Mouse (Mus musculus) heart, postnatal 0 days (tissue): ENCODE data around the gene Cdkn2aipnl. TPM values are rescaled to one million over a fixed set of nuclear protein-coding genes. Genes with fewer than 3 reads are reported as not detected.
A peak's percentile ranks its signal among the peaks of the same experiment; 100 is the strongest.

Experiments used
- ATAC-seq: fragments of 200-750 bp; cut with Nextera tagmentation; 2 replicates; pipeline ENCODE4 v1.8.0; 2017; ENCODE audit warnings: low read depth, moderate number of reproducible peaks, moderate library complexity; ENCODE audit not compliant: insufficient read depth
- DNase-seq: peaks from one replicate; pipeline ENCODE4 v3.0.0-alpha.2; 2016; ENCODE audit warnings: low spot score
- H3K27ac ChIP-seq: fragments of 300-500 bp; sonication (generic); 2 replicates; pipeline ENCODE4 v1.5.1; 2014; ENCODE audit warnings: low read depth, mild to moderate bottlenecking
- H3K27me3 ChIP-seq: fragments of 300-500 bp; sonication (generic); 2 replicates; pipeline ENCODE4 v1.6.1; 2014; ENCODE audit warnings: low read length, mixed read lengths; ENCODE audit not compliant: control insufficient read depth, insufficient read depth
- H3K36me3 ChIP-seq: fragments of 300-500 bp; sonication (generic); replicated peaks from 2 replicates; pipeline ENCODE4 v1.6.1; 2014; ENCODE audit warnings: low read length, mixed read lengths; ENCODE audit not compliant: control insufficient read depth, insufficient read depth
- H3K4me1 ChIP-seq: fragments of 300-500 bp; sonication (generic); 2 replicates; pipeline ENCODE4 v1.6.1; 2014; ENCODE audit warnings: antibody characterized with exemption; ENCODE audit not compliant: control insufficient read depth, insufficient read depth
- H3K4me2 ChIP-seq: fragments of 300-500 bp; sonication (generic); 2 replicates; pipeline ENCODE4 v1.6.1; 2014; ENCODE audit warnings: low read depth, mild to moderate bottlenecking, low read length, moderate library complexity
- H3K4me3 ChIP-seq: fragments of 300-500 bp; sonication (generic); 2 replicates; pipeline ENCODE4 v1.5.1; 2014; ENCODE audit warnings: low read depth, low read length
- H3K9ac ChIP-seq: fragments of 300-500 bp; sonication (generic); replicated peaks from 2 replicates; pipeline ENCODE4 v1.6.1; 2014; ENCODE audit warnings: low read depth, low read length, mixed read lengths
- H3K9me3 ChIP-seq: fragments of 300-500 bp; sonication (generic); replicated peaks from 2 replicates; pipeline ENCODE4 v1.6.1; 2016; ENCODE audit warnings: low read length; ENCODE audit not compliant: control insufficient read depth
- CTCF ChIP-seq: IDR thresholded peaks from 2 replicates; pipeline ENCODE4 v1.5.1; 2016; ENCODE audit warnings: antibody characterized with exemption, control low read depth, low read depth
- EP300 ChIP-seq: IDR thresholded peaks from 2 replicates; pipeline ENCODE4 v1.6.1; 2016; ENCODE audit warnings: antibody characterized with exemption, low read depth
- WGBS: fragments of 180-500 bp; shearing (Covaris S2); extraction: QIAGEN DNeasy Blood & Tissue Kit; methylation state at CpG from one replicate; pipeline ENCODE4 v1.1.7; 2014; 5-methylcytosine and 5-hydroxymethylcytosine counted together
- polyA plus RNA-seq: library from polyadenylated mRNA; unstranded; fragments of >200 nt; fragmentation: Nextera tagmentation; extraction: Ambion mirVana; gene quantifications from 2 replicates; pipeline ENCODE4 v1.2.1, GENCODE M21; 2015
- total RNA-seq: library from RNA; depleted of rRNA; stranded (reverse); fragments of >200 nt; gene quantifications from 2 replicates; pipeline ENCODE4 v1.2.3, GENCODE M21; 2014; ENCODE audit warnings: low replicate concordance; rRNA removed

Gene Cdkn2aipnl
- total and polyA plus RNA-seq, 2 experiments from 2014 or later = 37.6 to 40.7 TPM

GRCm38 (mm10) chr11:52005586-52005985 lies 38.1 kb downstream of the Cdkn2aipnl start:
- Histone ChIP-seq H3K36me3 (no peaks in the 10 kb centered on the region; the same call in 1 of the 2 replicates), H3K4me1 (peaks cover 20% of the 10 kb centered on the region), H3K4me2 (no peak overlapping the region; the same call in 1 of the 2 replicates), H3K27ac (no peak overlapping the region), H3K4me3 (no peak overlapping the region), H3K9ac (no peak overlapping the region), H3K9me3 (no peaks in the 10 kb centered on the region), H3K27me3 (no peaks in the 10 kb centered on the region)
- DNase-seq (no peak), ATAC-seq (no peak)
- TF ChIP-seq CTCF (no peak), EP300 (no peak)
- 74% methylated on average over 2 of the region's 2 CpGs for WGBS

GRCm38 (mm10) chr11:52011011-52011410 lies 43.5 kb downstream of the Cdkn2aipnl start:
- Histone ChIP-seq H3K27ac (peak overlapping the region; percentile 49; the same call in 1 of the 2 replicates), H3K4me2 (no peak overlapping the region), H3K9me3 (no peaks in the 10 kb centered on the region), H3K9ac (no peak overlapping the region), H3K4me3 (no peak overlapping the region), H3K36me3 (no peaks in the 10 kb centered on the region; the same call in 1 of the 2 replicates), H3K4me1 (0 out of 2 replicates have a peak, but pooled peaks cover 7% of the 10 kb centered on the region), H3K27me3 (no peaks in the 10 kb centered on the region)
- ATAC-seq (no peak), DNase-seq (no peak)
- no peak for TF ChIP-seq CTCF
- no peak for TF ChIP-seq EP300
- 82% methylated on average over 11 of the region's 11 CpGs for WGBS

- 0 out of 2 replicates have a peak, but pooled peaks cover 7% of the 10 kb centered on the region for H3K4me1 ChIP-seq
- TF ChIP-seq CTCF = no peak
- TF ChIP-seq EP300 = no peak
- 42% methylated on average over 5 of the region's 5 CpGs for WGBS
- peak overlapping the region; percentile 49; the same call in 1 of the 2 replicates for H3K27ac ChIP-seq
- no peaks in the 10 kb centered on the region for H3K9me3 ChIP-seq
- H3K4me2 ChIP-seq = no peak overlapping the region
- no peaks in the 10 kb centered on the region; the same call in 1 of the 2 replicates for H3K36me3 ChIP-seq
- no peaks in the 10 kb centered on the region for H3K27me3 ChIP-seq
- ATAC-seq = no peak
- no peak overlapping the region for H3K4me3 ChIP-seq
- no peak overlapping the region for H3K9ac ChIP-seq
- no peak for DNase-seq
These were observed 44.1 kb downstream of the Cdkn2aipnl start for GRCm38 (mm10) chr11:52011541-52011940.

- no peak overlapping the region for H3K27ac ChIP-seq
- ATAC-seq (no peak), DNase-seq (no peak)
- no peak overlapping the region for H3K4me3 ChIP-seq
- no peak overlapping the region for H3K4me2 ChIP-seq
- 47% methylated on average over 9 of the region's 9 CpGs for WGBS
- no peaks in the 10 kb centered on the region for H3K4me1 ChIP-seq
- no peaks in the 10 kb centered on the region for H3K27me3 ChIP-seq
- TF ChIP-seq CTCF (no peak), EP300 (no peak)
- no peaks in the 10 kb centered on the region for H3K36me3 ChIP-seq
- no peak overlapping the region for H3K9ac ChIP-seq
- H3K9me3 ChIP-seq = no peaks in the 10 kb centered on the region
These were observed 50.8 kb downstream of the Cdkn2aipnl start for GRCm38 (mm10) chr11:52018217-52018616.

Other genes with a start within 250 kb of the Cdkn2aipnl start
- 8.3 and 11.8 TPM in 2 replicates for gene Sec24a, start 204.0 kb upstream of the Cdkn2aipnl start, total RNA-seq
- 6.2 and 7.3 TPM in 2 replicates for gene Sec24a, start 204.0 kb upstream of the Cdkn2aipnl start, polyA plus RNA-seq
- 124 and 134 TPM in 2 replicates for gene Sar1b, start 204.0 kb upstream of the Cdkn2aipnl start, total RNA-seq
- 194 and 196 TPM in 2 replicates for gene Sar1b, start 204.0 kb upstream of the Cdkn2aipnl start, polyA plus RNA-seq
- gene Jade2, start 110.0 kb upstream of the Cdkn2aipnl start, total RNA-seq = 1.9 and 2.3 TPM in 2 replicates
- gene Jade2, start 110.0 kb upstream of the Cdkn2aipnl start, polyA plus RNA-seq = 0.60 and 0.72 TPM in 2 replicates
- gene Ube2b, start 33.1 kb downstream of the Cdkn2aipnl start, total RNA-seq = 169 and 261 TPM in 2 replicates
- gene Ube2b, start 33.1 kb downstream of the Cdkn2aipnl start, polyA plus RNA-seq = 404 and 412 TPM in 2 replicates
- 2.3 and 5.6 TPM in 2 replicates for gene Cdkl3, start 36.6 kb downstream of the Cdkn2aipnl start, total RNA-seq
- gene Cdkl3, start 36.6 kb downstream of the Cdkn2aipnl start, polyA plus RNA-seq = 13.1 and 16.3 TPM in 2 replicates
- gene Ppp2ca, start 131.0 kb downstream of the Cdkn2aipnl start, total RNA-seq = 68.0 and 77.5 TPM in 2 replicates
- 48.8 and 53.3 TPM in 2 replicates for gene Ppp2ca, start 131.0 kb downstream of the Cdkn2aipnl start, polyA plus RNA-seq
- gene Olfr1373, start 177.9 kb downstream of the Cdkn2aipnl start, total RNA-seq = not detected in 2 replicates
- not detected in 2 replicates for gene Olfr1373, start 177.9 kb downstream of the Cdkn2aipnl start, polyA plus RNA-seq
- gene Olfr1371, start 246.3 kb downstream of the Cdkn2aipnl start, total RNA-seq = not detected in 2 replicates
- gene Olfr1371, start 246.3 kb downstream of the Cdkn2aipnl start, polyA plus RNA-seq = not detected in 2 replicates